Mouse (Mus musculus) embryonic fibroblast, embryonic 13.5 days (primary cell): ENCODE data around the gene Clec2d.

ENCODE experiments used
- CTCF ChIP-seq: IDR thresholded peaks from 2 replicates; pipeline ENCODE4 v1.5.1; 2011; ENCODE audit warnings: mild to moderate bottlenecking, control low read depth, low read length, moderate library complexity, borderline replicate concordance; ENCODE audit not compliant: insufficient read depth
- POLR2A ChIP-seq: IDR thresholded peaks from 2 replicates; pipeline ENCODE4 v1.6.1; 2011; ENCODE audit warnings: low read depth, mild to moderate bottlenecking, control low read depth, low read length, moderate library complexity

- TF ChIP-seq POLR2A (no peak), CTCF (no peak)
Observed at GRCm38 (mm10) chr6:129215053-129215452, 34.6 kb downstream of the Clec2d start.
